Mouse (Mus musculus) neural tube, embryonic 14.5 days (tissue): ENCODE data around the gene Rab8b. TPM values are rescaled to one million over a fixed set of nuclear protein-coding genes. Genes with fewer than 3 reads are reported as not detected.

ENCODE experiments used
- polyA plus RNA-seq: library from polyadenylated mRNA; unstranded; fragments of >200 nt; fragmentation: Nextera tagmentation; extraction: Ambion mirVana; gene quantifications from 2 replicates; pipeline ENCODE4 v1.2.1, GENCODE M21; 2014

The Rab8b gene
- polyA plus RNA-seq, 1 experiment from 2014 or later: 35.5 TPM

Other genes with a start within 250 kb of the Rab8b start
- 0.36 and 0.63 TPM in 2 replicates for gene Car12, start 206.0 kb downstream of the Rab8b start, polyA plus RNA-seq
- gene Aph1b, start 124.2 kb downstream of the Rab8b start, polyA plus RNA-seq: 27.4 and 29.3 TPM in 2 replicates
- 0.30 and 0.80 TPM in 2 replicates for gene Gm10647, start 122.6 kb downstream of the Rab8b start, polyA plus RNA-seq
- 2.3 and 4.0 TPM in 2 replicates for gene Aph1c, start 85.0 kb downstream of the Rab8b start, polyA plus RNA-seq
- gene Rps27l, start 26.4 kb upstream of the Rab8b start, polyA plus RNA-seq: 188 and 216 TPM in 2 replicates
- 15.0 and 19.0 TPM in 2 replicates for gene Lactb, start 55.8 kb upstream of the Rab8b start, polyA plus RNA-seq
- gene Tpm1, start 129.7 kb upstream of the Rab8b start, polyA plus RNA-seq: 139 and 205 TPM in 2 replicates